Mouse (Mus musculus) embryonic facial prominence, embryonic 11.5 days (tissue): ENCODE measurements around the gene Hmgcs2. TPM values are rescaled to one million over a fixed set of nuclear protein-coding genes. Genes with fewer than 3 reads are reported as not detected.

ENCODE experiments used
- ATAC-seq: fragments of 200-750 bp; cut with Nextera tagmentation; replicated peaks from 2 replicates; pipeline ENCODE4 v1.8.0; 2017; ENCODE audit warnings: low read depth; ENCODE audit not compliant: insufficient number of reproducible peaks, low FRiP score, low TSS enrichment
- DNase-seq: peaks from one replicate; pipeline ENCODE4 v3.0.0-alpha.2; 2015; ENCODE audit warnings: low spot score
- H3K27ac ChIP-seq: fragments of 300-500 bp; sonication (generic); replicated peaks from 2 replicates; pipeline ENCODE4 v1.5.1; 2014; ENCODE audit warnings: mild to moderate bottlenecking, low read depth, low read length, control low read depth
- H3K27me3 ChIP-seq: fragments of 300-500 bp; sonication (generic); 2 replicates; pipeline ENCODE4 v1.6.1; 2014; ENCODE audit warnings: mild to moderate bottlenecking, low read length, moderate library complexity, mixed read lengths; ENCODE audit not compliant: control insufficient read depth, insufficient read depth
- H3K36me3 ChIP-seq: fragments of 300-500 bp; sonication (generic); replicated peaks from 2 replicates; pipeline ENCODE4 v1.6.1; 2014; ENCODE audit warnings: low read depth, mild to moderate bottlenecking, low read length, moderate library complexity, mixed read lengths; ENCODE audit not compliant: control insufficient read depth, insufficient read depth
- H3K4me1 ChIP-seq: fragments of 300-500 bp; sonication (generic); 2 replicates; pipeline ENCODE4 v1.6.1; 2014; ENCODE audit warnings: low read length, mixed read lengths; ENCODE audit not compliant: control insufficient read depth, insufficient read depth
- H3K4me2 ChIP-seq: fragments of 300-500 bp; sonication (generic); 2 replicates; pipeline ENCODE4 v1.6.1; 2014; ENCODE audit warnings: low read depth, mild to moderate bottlenecking, control low read depth, low read length, moderate library complexity
- H3K4me3 ChIP-seq: fragments of 300-500 bp; sonication (generic); 2 replicates; pipeline ENCODE4 v1.5.1; 2014; ENCODE audit warnings: low read depth, low read length, control low read depth
- H3K9ac ChIP-seq: fragments of 300-500 bp; sonication (generic); replicated peaks from 2 replicates; pipeline ENCODE4 v1.6.1; 2014; ENCODE audit warnings: mild to moderate bottlenecking, control low read depth, low read length
- H3K9me3 ChIP-seq: fragments of 300-500 bp; sonication (generic); replicated peaks from 2 replicates; pipeline ENCODE4 v1.6.1; 2016; ENCODE audit warnings: mild to moderate bottlenecking, low read length, inconsistent platforms, mixed read lengths; ENCODE audit not compliant: control insufficient read depth
- WGBS: fragments of 180-500 bp; shearing (Covaris S2); extraction: QIAGEN DNeasy Blood & Tissue Kit; methylation state at CpG from one replicate; pipeline ENCODE4 v1.1.7; 2014; 5-methylcytosine and 5-hydroxymethylcytosine counted together
- polyA plus RNA-seq: library from polyadenylated mRNA; unstranded; fragments of >200 nt; fragmentation: Nextera tagmentation; extraction: Ambion mirVana; gene quantifications from 2 replicates; pipeline ENCODE4 v1.2.1, GENCODE M21; 2014

Hmgcs2 gene
- 1.7 and 2.1 TPM in 2 replicates for polyA plus RNA-seq

DNA sequence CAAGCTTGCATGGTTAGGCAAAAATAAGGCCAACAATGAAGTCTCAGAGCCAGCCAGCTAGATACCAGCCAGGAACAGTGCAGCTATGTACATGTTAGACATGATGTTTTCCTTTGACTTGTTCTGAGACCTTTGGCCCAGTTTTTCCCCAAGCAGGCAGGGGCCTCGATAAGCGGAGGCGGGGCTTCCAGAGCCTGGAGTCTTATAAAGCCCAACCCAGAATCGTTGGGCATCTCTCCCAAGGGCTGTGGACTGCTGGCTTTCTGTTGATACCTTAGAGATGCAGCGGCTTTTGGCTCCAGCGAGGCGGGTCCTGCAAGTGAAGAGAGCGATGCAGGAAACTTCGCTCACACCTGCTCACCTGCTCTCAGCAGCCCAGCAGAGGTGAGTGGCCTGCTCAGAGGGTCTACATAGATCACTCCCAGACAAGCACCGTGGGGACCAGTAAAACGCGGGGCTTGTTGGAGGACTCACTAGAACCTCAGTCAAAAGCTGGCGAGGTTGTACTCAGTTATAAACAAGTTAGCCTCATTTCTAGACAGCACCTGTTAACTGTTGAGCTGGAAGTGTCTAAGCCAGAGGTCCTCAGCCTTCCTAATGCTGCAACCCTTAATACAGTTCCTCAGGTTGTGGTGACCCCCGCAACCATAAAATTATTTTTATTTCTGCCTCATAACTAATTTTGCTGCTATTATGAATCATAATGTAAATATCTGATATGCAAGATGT, at the start of gene Hmgcs2:
Gene Hmgcs2, plus strand, starts transcription at position 232 of the 729 bp plus-strand sequence.
- Histone ChIP-seq H3K4me3 (no peak within 1 kb of the TSS), H3K27ac (no peak within 1 kb of the TSS), H3K36me3 (no peaks in the 10 kb centered on the region), H3K9ac (no peak within 1 kb of the TSS), H3K4me2 (no peak within 1 kb of the TSS), H3K4me1 (no peaks in the 10 kb centered on the region), H3K9me3 (no peaks in the 10 kb centered on the region), H3K27me3 (no peaks in the 10 kb centered on the region)
- 67% methylated on average over 14 of the region's 14 CpGs for WGBS
- DNase-seq = peak; percentile 17
- 0 out of 2 replicates have a peak, but pooled peaks have one; percentile 48 for ATAC-seq

DNA sequence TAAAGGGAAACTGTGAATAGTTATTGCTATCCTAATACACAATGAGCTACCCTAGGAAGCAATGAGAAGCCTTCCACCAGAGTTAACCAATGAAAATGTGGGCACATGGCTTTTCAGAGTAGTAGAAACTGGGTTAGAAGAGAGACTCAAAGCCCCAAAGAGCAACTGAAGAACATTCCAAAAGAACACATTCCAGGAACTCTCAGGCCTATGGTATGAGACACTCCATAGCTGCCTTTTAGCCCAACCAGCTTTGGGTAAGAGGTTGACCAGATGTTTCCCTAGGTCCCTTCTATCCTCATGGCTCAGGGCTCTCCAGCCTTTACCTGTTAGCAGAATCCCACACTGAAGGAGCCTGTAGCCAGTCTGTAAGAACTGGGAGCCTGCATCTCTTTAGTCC, 46.7 kb upstream of the Hmgcs2 start:
- ATAC-seq = no peak
- no peak overlapping the region for H3K4me3 ChIP-seq
- no peak for DNase-seq
- H3K4me1 ChIP-seq = no peaks in the 10 kb centered on the region
- no peak overlapping the region for H3K27ac ChIP-seq
- H3K4me2 ChIP-seq = no peak overlapping the region
- H3K9ac ChIP-seq = no peak overlapping the region
- no peaks in the 10 kb centered on the region for H3K36me3 ChIP-seq
- no peaks in the 10 kb centered on the region for H3K27me3 ChIP-seq
- no peaks in the 10 kb centered on the region for H3K9me3 ChIP-seq

DNA sequence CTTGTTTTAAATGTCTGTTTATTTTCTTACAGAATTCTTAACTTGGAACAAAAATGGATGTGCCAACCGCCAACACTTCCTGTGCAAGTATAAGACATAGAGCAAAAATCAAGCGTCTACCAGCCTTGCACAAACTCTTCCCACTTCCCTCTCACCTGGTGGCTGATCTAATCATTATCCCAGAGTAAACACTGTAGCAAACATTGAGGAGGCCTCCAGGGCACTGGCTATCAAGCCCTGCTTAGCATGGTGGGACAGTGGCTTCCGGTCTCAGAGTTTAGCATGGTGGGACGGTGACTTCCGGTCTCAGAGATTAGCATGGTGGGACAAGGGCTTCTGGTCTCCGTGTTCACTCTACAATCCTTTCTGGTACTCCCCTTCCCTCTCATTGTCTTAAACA, 44.0 kb upstream of the Hmgcs2 start:
- no peaks in the 10 kb centered on the region for H3K4me1 ChIP-seq
- no peak overlapping the region for H3K27ac ChIP-seq
- no peaks in the 10 kb centered on the region for H3K9me3 ChIP-seq
- DNase-seq (no peak), ATAC-seq (no peak)
- H3K4me2 ChIP-seq = no peak overlapping the region
- no peak overlapping the region for H3K4me3 ChIP-seq
- H3K9ac ChIP-seq = no peak overlapping the region
- H3K36me3 ChIP-seq = no peaks in the 10 kb centered on the region
- H3K27me3 ChIP-seq = no peaks in the 10 kb centered on the region
- 82% methylated on average over 6 of the region's 6 CpGs for WGBS

DNA sequence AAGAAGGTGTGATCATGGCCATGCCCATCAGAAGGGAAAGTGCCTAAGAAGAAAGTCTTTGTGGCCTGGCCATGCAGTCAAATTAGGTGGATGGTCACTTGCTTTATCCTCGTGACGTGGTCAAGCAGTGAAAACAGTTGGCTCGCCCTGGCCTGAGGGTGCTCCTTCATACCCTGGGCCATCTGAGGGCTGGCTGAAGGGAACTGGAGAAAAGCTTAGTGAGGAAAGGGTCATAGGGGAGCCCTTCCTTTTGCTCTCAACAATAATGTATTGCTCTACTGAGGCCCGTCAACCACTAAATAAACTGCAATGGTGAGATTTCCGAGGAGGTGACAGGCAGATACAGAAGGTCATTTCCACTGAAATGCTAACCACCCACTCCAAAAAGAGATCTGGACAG, 43.0 kb upstream of the Hmgcs2 start:
- H3K36me3 ChIP-seq = no peaks in the 10 kb centered on the region
- DNase-seq (no peak), ATAC-seq (no peak)
- H3K27me3 ChIP-seq = no peaks in the 10 kb centered on the region
- H3K27ac ChIP-seq = no peak overlapping the region
- WGBS = 76% methylated on average over 5 of the region's 5 CpGs
- no peaks in the 10 kb centered on the region for H3K9me3 ChIP-seq
- H3K9ac ChIP-seq = no peak overlapping the region
- no peak overlapping the region for H3K4me2 ChIP-seq
- H3K4me1 ChIP-seq = no peaks in the 10 kb centered on the region
- H3K4me3 ChIP-seq = no peak overlapping the region

DNA sequence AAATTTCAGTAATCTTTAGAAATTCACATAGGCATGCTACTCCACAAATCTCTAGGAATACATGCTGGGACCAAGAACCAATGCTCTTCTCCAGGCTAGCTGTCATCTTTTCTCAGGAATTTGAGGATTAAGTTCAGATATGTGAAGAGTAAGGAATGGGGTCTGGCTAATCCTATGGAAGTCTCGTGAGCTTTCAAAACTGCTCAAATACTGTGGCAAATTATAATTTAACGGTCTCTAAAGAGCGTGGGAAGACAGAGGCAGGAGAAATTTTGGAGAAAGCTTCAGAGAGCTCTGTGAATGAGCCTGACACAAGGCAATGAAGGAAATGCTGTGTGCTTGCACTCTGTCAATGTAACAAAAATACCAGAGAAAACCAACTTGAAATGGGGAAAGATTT, 42.1 kb upstream of the Hmgcs2 start:
- H3K4me2 ChIP-seq = no peak overlapping the region
- no peaks in the 10 kb centered on the region for H3K27me3 ChIP-seq
- ATAC-seq = no peak
- no peak overlapping the region for H3K27ac ChIP-seq
- no peaks in the 10 kb centered on the region for H3K4me1 ChIP-seq
- WGBS = 72% methylated on average over 3 of the region's 3 CpGs
- no peaks in the 10 kb centered on the region for H3K9me3 ChIP-seq
- DNase-seq = no peak
- H3K9ac ChIP-seq = no peak overlapping the region
- no peak overlapping the region for H3K4me3 ChIP-seq
- H3K36me3 ChIP-seq = no peaks in the 10 kb centered on the region

DNA sequence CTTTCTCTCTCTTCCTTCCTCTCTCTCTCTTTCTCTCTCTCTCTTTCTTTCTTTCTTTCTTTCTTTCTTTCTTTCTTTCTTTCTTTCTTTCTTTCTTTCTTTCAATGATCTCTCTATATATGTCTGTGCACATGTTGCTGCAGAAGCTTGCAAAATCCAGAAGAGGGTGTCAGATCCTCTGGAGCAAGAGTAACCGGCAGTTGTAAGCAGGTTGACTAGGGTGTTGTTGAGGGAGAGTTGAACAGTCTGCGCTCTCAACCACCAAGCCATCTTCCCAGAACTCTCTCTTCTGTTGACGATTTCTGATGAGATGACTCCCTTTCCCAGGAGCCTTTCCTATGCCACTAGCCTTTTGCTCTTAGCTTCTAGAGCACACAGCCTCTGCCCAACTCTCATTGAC, 38.2 kb upstream of the Hmgcs2 start:
- 83% methylated on average over 3 of the region's 3 CpGs for WGBS
- H3K27me3 ChIP-seq = no peaks in the 10 kb centered on the region
- no peak overlapping the region for H3K4me3 ChIP-seq
- no peak for DNase-seq
- 0 out of 2 replicates have a peak, but pooled peaks cover 2% of the 10 kb centered on the region for H3K4me1 ChIP-seq
- H3K4me2 ChIP-seq = no peak overlapping the region
- ATAC-seq = no peak
- no peak overlapping the region for H3K9ac ChIP-seq
- no peaks in the 10 kb centered on the region for H3K36me3 ChIP-seq
- H3K9me3 ChIP-seq = no peaks in the 10 kb centered on the region
- no peak overlapping the region for H3K27ac ChIP-seq

DNA sequence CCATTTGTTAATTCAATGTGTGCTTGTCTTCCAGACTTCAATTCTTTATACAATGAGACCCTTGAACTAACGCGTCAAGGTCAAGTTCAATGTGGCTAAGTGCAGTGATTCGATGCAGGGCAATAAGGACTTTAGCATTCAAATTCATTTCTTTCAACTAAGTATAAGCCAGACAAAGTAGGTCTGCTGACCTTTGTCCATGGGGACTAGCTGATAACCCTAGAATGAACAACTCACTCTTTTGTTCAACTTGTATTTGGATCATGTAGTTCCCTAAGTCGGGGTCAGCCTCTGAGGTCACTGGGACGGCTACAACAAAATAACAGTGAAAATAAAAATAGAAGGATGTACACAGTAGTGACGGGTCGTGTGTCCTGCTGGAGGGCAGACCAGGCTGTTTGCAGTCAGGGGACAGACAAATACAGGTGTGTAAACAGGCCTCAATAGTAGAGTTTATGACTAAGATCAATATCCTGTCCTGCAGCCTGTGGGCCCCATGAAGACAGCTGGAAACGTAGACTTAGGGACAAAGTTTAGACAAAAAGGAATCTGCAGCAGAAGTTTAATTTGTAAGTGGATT, 37.7 kb upstream of the Hmgcs2 start:
- WGBS = 51% methylated on average over 8 of the region's 8 CpGs
- Histone ChIP-seq H3K9me3 (no peaks in the 10 kb centered on the region), H3K4me3 (no peak overlapping the region), H3K36me3 (no peaks in the 10 kb centered on the region), H3K9ac (no peak overlapping the region), H3K27me3 (no peaks in the 10 kb centered on the region), H3K27ac (no peak overlapping the region), H3K4me1 (0 out of 2 replicates have a peak, but pooled peaks cover 2% of the 10 kb centered on the region), H3K4me2 (no peak overlapping the region)
- no peak for DNase-seq
- no peak for ATAC-seq

DNA sequence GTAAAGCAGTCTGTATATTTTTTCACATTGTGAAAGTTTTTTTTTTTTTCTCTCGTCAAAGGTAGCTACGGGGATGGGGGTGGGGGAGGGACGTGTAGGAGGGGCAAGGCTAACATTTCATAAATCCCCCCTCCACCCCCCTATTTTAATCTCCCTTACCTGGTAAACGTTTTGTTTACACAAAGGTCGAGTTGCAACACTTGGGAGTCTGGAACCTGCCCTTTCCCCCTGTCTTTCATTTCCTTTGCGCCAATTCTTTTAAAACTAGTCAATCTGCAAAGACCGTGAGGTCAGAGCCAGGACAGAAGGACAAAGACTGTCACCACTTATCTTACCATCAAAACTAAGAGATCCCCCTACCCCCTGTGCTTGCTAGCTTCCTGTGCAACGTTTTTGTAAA, 34.3 kb upstream of the Hmgcs2 start:
- H3K4me3 ChIP-seq = no peak overlapping the region
- 12% methylated on average over 8 of the region's 8 CpGs for WGBS
- peak overlapping the region; percentile 11; the same call in 1 of the 2 replicates for H3K4me2 ChIP-seq
- H3K36me3 ChIP-seq = no peaks in the 10 kb centered on the region
- no peak for ATAC-seq
- no peaks in the 10 kb centered on the region for H3K9me3 ChIP-seq
- H3K27ac ChIP-seq = no peak overlapping the region
- DNase-seq = peak; percentile 23
- H3K9ac ChIP-seq = no peak overlapping the region
- H3K27me3 ChIP-seq = no peaks in the 10 kb centered on the region
- 0 out of 2 replicates have a peak, but pooled peaks cover 2% of the 10 kb centered on the region for H3K4me1 ChIP-seq
